Comparison of ENCODE assay signal across 7 mouse cellular contexts in the genomic region with DNA sequence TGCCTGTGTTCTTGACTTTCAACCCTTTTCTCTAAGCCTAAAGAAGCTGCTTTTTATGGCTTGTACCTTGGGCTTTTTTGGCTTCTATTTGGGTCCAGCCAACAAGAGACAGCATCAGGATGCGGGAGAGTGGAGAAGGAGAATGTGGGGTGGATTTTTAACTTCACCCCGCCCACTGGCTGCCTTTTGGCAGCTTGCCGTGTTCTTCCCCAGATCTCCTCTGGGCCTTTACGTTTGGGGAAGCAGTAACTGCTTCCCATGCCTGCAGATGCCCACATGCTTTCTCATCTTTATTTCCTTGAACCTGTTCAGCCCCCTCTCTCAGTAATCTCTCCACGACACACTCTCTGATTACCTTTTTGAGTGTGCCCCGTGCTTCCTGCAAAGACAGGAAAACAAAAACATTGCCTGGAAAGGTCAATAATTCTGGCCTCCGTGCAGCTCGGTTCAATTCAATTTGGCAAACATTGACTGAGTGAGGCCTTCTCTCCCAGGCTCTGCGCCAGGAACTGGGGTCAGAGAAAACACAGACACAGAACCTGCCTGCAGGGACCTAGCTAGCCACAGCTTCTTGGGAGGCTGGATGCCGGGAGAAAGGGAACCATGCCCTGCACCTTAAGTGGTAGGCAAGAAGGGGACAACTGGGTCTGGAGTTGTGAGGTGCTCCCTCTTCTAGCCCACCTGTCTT. TPM values are rescaled to one million over a fixed set of nuclear protein-coding genes. Genes with fewer than 3 reads are reported as not detected.
DNase-seq lines count a peak whose midpoint lies in the region; ATAC-seq lines count a peak whose summit lies in the region.

No protein-coding gene starts in this region.

- H3K4me2 ChIP-seq in hindbrain, embryonic 16.5 days (ENCODE audit: low read length) = no peak overlapping the region

- no peak overlapping the region for H3K9ac ChIP-seq in hindbrain, embryonic 16.5 days (ENCODE audit: low read depth, low read length)

- ATAC-seq in hindbrain, embryonic 16.5 days = peak; percentile 66; the same call in 1 of the 2 replicates

- no peaks in the 10 kb centered on the region for H3K36me3 ChIP-seq in hindbrain, embryonic 16.5 days (ENCODE audit: control insufficient read depth, insufficient read depth, low read length)

- H3K27me3 ChIP-seq in hindbrain, embryonic 16.5 days (replicated peaks; ENCODE audit: control insufficient read depth, insufficient read depth, low read length) = no peaks in the 10 kb centered on the region

- peaks cover 7% of the 10 kb centered on the region; the same call in 1 of the 2 replicates for H3K4me1 ChIP-seq in hindbrain, embryonic 16.5 days (ENCODE audit: control insufficient read depth, insufficient read depth, low read depth, low read length)

- H3K27ac ChIP-seq in hindbrain, embryonic 16.5 days (ENCODE audit: low read depth, low read length) = peak overlapping the region; percentile 45

- 32% methylated on average over 10 of the region's 10 CpGs for WGBS in hindbrain, embryonic 16.5 days

- intact Hi-C loops in left cerebral cortex, postnatal 4 days (cut with DNase I) = no loop called here

- no peak overlapping the region for H3K4me3 ChIP-seq in hindbrain, embryonic 16.5 days (ENCODE audit: low read length)

- H3K9me3 ChIP-seq in hindbrain, embryonic 16.5 days (ENCODE audit: control insufficient read depth, low read length) = no peaks in the 10 kb centered on the region

- peak; percentile 42 for DNase-seq in layer of hippocampus, adult 11-12 months (ENCODE audit: low spot score)
- no peak for DNase-seq in layer of hippocampus, postnatal 14 days (ENCODE audit: low spot score in 2 of 2)
- DNase-seq in adrenal gland, postnatal 36 days = peak; percentile 46 to 63
- peak; percentile 57 for DNase-seq in left cerebral cortex, postnatal 4 days
- DNase-seq in gastrocnemius, postnatal 4 days (ENCODE audit: low spot score in 2 of 2) = no peak
- no peak for DNase-seq in thymus, postnatal 10 days (ENCODE audit: low spot score in 2 of 2)

RNA-seq across cellular contexts. Expression of gene Ptpn3, which starts 17.0 kb away (rescaled TPM):
- 10 to 100 TPM; 60.3 to 62.6 TPM for total RNA-seq in layer of hippocampus, postnatal 14 days (2021)
- total RNA-seq in adrenal gland, postnatal 36 days (2021) = 10 to 100 TPM; 22.8 to 35.6 TPM
- polyA plus RNA-seq in hindbrain, embryonic 16.5 days (2015; fragmentation: Nextera tagmentation; extraction: Ambion mirVana) = 2.8 and 4.2 TPM in 2 replicates
- total RNA-seq in left cerebral cortex, postnatal 4 days (2021) = 10 to 100 TPM in 1 of 2 experiments, 1 to 10 TPM in 1; 9.6 to 12.1 TPM
- total RNA-seq in gastrocnemius, postnatal 4 days (2021) = 10 to 100 TPM; 11.0 to 15.6 TPM

Comparison
In these comparisons a context has a peak if more than half of its experiments do, and no peak if none do; other contexts are left out.
1. DNase-seq: peak in layer of hippocampus, adult 11-12 months (single experiment), adrenal gland, postnatal 36 days (2 of 2) and left cerebral cortex, postnatal 4 days (single experiment); none in layer of hippocampus, postnatal 14 days (0 of 2), gastrocnemius, postnatal 4 days (0 of 2) and thymus, postnatal 10 days (0 of 2).